Mouse (Mus musculus): ENCODE data around the gene Gm11596.

DNA sequence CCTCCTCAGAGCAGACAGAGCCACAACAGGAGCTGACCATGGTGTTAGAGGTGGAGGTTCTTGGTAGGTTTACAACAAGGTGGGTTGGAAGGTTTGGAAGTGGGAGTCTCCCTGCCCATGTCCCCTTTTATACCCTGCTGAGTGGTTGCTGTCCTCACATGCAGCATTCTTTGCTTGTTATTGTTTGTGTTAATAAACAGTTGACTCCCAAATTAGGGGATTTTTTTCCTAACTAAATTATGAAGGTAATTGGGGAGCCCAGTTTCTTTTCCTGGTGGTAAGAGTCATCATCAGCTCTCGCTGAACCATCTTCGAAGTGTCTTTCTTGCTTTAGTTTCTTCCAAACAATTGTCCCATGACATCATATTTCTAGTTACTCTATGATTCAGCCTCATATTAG lies 12.7 kb downstream of the Gm11596 start, which contains the start of gene Krtap4-8:
- TF ChIP-seq EP300 (IDR thresholded peaks at IDR 0.05; ENCODE audit: low read depth in 1 of 2, low read length in 2 of 2) (no peak), JUND (IDR thresholded peaks at IDR 0.05; ENCODE audit: low read depth, low read length) (no peak), SMC3 (IDR thresholded peaks at IDR 0.05; ENCODE audit: low read depth, low read length) (no peak), USF1 (IDR thresholded peaks at IDR 0.05; ENCODE audit: low read depth, low read length) (no peak), POLR2AphosphoS2 (IDR thresholded peaks at IDR 0.05; ENCODE audit: low read length) (no peak), MYC (IDR thresholded peaks at IDR 0.05; ENCODE audit: low read depth, low read length) (no peak), CHD1 (IDR thresholded peaks at IDR 0.05; ENCODE audit: low read depth, low read length) (no peak), CTCF (IDR thresholded peaks at IDR 0.05 in 2 of 3, conservative IDR thresholded peaks at IDR 0.05 in 1 of 3; ENCODE audit: control insufficient read depth in 1 of 3, insufficient read depth in 1 of 3, low read depth in 2 of 3, low read length in 3 of 3, poor library complexity in 1 of 3, severe bottlenecking in 1 of 3) (no peak), POLR2A (IDR thresholded peaks at IDR 0.05; ENCODE audit: control insufficient read depth in 1 of 2, insufficient read depth in 1 of 2, low read depth in 1 of 2, low read length in 2 of 2, poor library complexity in 1 of 2) (no peak)
